Mouse (Mus musculus): ENCODE measurements around the gene Ccdc114. TPM values are rescaled to one million over a fixed set of nuclear protein-coding genes. Genes with fewer than 3 reads are reported as not detected.

The Ccdc114 gene
- polyA plus RNA-seq, 1 experiment, result 10.2 TPM

DNA sequence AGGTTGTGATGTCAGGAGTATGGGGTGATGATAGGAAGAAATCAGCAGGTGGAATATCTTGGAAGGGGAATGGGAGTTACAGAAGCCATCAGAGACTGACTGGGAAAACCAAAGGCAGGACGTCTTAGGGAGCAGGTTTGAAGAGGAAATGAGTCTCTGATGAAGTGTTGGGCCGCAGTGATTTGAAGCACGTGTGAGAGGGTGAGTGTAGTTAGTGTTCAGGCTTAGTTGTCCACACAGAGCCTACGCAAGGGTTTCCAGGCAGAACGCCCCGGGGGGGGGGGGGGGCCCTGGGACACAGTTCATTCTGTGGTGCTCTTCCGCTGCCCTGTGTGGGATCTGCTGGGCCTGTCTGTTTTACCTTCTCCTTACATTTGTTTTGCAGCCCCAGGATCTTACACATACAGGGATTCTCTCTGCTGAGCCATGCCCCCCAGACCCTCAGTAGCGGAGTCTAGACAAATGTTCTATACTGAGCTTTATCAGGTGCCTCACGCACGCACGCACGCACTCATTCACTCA is 21.3 kb upstream of the Ccdc114 start:
- H3K27ac ChIP-seq (ENCODE audit: insufficient read depth, low read length), result no peak overlapping the region
- H3K4me3 ChIP-seq (ENCODE audit: low read depth, low read length), result no peak overlapping the region
- no peaks in the 10 kb centered on the region for H3K36me3 ChIP-seq (ENCODE audit: control insufficient read depth, insufficient read depth, low read length, poor library complexity, severe bottlenecking)
- H3K9me3 ChIP-seq (replicated peaks; ENCODE audit: control insufficient read depth, insufficient read depth, low read length, poor library complexity, severe bottlenecking), result no peaks in the 10 kb centered on the region
- H3K4me1 ChIP-seq (ENCODE audit: control insufficient read depth, insufficient read depth, low read length), result no peaks in the 10 kb centered on the region
- no peak overlapping the region for H3K9ac ChIP-seq (ENCODE audit: low read depth, poor library complexity, severe bottlenecking)
- no peak for TF ChIP-seq EP300 (IDR thresholded peaks at IDR 0.05; ENCODE audit: insufficient read depth, low read depth, low read length)
- H3K27me3 ChIP-seq (ENCODE audit: control insufficient read depth, insufficient read depth, low read length, poor library complexity, severe bottlenecking), result no peaks in the 10 kb centered on the region

DNA sequence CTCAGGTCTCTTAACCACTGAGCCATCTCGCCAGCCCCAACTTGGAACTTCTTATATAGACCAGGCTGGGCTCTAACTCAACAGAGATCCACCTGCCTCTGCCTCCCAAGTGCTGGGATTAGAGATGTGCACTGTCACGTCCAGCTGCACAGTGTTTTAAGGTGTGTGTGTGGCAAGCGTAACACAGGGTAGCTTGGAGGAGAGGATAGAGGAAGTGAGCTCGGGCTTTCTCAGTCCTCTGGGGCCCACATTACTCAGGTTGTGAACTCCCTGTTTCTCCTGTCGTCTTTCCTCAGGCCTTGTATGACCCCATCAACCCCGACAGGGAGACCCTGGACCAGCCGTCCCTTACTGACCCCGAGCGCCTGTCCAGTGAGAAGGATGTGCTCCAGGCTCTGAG is 17.2 kb upstream of the Ccdc114 start:
- Histone ChIP-seq H3K36me3 (ENCODE audit: control insufficient read depth, insufficient read depth, low read length, poor library complexity, severe bottlenecking) (peaks cover 3% of the 10 kb centered on the region; the same call in 1 of the 2 replicates), H3K27me3 (ENCODE audit: control insufficient read depth, insufficient read depth, low read length, poor library complexity, severe bottlenecking) (no peaks in the 10 kb centered on the region), H3K9me3 (replicated peaks; ENCODE audit: control insufficient read depth, insufficient read depth, low read length, poor library complexity, severe bottlenecking) (no peaks in the 10 kb centered on the region), H3K4me1 (ENCODE audit: control insufficient read depth, insufficient read depth, low read length) (no peaks in the 10 kb centered on the region), H3K27ac (ENCODE audit: insufficient read depth, low read length) (no peak overlapping the region), H3K4me3 (ENCODE audit: low read depth, low read length) (no peak overlapping the region), H3K9ac (ENCODE audit: low read depth, poor library complexity, severe bottlenecking) (no peak overlapping the region)
- TF ChIP-seq POLR2A (IDR thresholded peaks at IDR 0.05; ENCODE audit: insufficient read depth, low read length) (no peak), EP300 (IDR thresholded peaks at IDR 0.05; ENCODE audit: insufficient read depth, low read depth, low read length) (no peak), CTCF (IDR thresholded peaks at IDR 0.05; ENCODE audit: low read depth, low read length) (no peak)

DNA sequence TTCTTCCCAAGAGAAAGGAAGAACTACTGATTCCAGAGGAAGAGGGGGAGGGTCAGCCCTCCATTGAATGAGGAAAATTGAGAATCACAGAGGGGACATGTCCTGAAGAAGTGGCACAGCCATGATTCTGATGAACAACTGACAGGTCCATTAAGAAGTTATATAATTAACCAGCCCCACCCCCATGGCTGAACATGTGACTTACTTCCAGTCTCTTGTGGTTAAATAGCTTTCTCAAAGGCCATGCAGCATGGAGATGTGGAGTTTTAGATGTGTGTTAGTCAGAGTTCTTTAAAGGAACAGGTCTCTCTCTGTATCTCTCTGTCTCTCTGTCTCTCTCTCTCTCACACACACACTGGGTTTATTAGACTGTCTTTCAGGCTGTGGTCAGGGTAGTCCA is 15.5 kb upstream of the Ccdc114 start:
- TF ChIP-seq EP300 (IDR thresholded peaks at IDR 0.05; ENCODE audit: insufficient read depth, low read depth, low read length), result no peak
- no peak for TF ChIP-seq CTCF (IDR thresholded peaks at IDR 0.05; ENCODE audit: low read depth, low read length)
- no peak for TF ChIP-seq POLR2A (IDR thresholded peaks at IDR 0.05; ENCODE audit: insufficient read depth, low read length)
- Histone ChIP-seq H3K36me3 (ENCODE audit: control insufficient read depth, insufficient read depth, low read length, poor library complexity, severe bottlenecking) (peaks cover 3% of the 10 kb centered on the region; the same call in 1 of the 2 replicates), H3K4me3 (ENCODE audit: low read depth, low read length) (no peak overlapping the region), H3K9me3 (replicated peaks; ENCODE audit: control insufficient read depth, insufficient read depth, low read length, poor library complexity, severe bottlenecking) (no peaks in the 10 kb centered on the region), H3K9ac (ENCODE audit: low read depth, poor library complexity, severe bottlenecking) (no peak overlapping the region), H3K27me3 (ENCODE audit: control insufficient read depth, insufficient read depth, low read length, poor library complexity, severe bottlenecking) (no peaks in the 10 kb centered on the region), H3K27ac (ENCODE audit: insufficient read depth, low read length) (no peak overlapping the region), H3K4me1 (ENCODE audit: control insufficient read depth, insufficient read depth, low read length) (no peaks in the 10 kb centered on the region)

DNA sequence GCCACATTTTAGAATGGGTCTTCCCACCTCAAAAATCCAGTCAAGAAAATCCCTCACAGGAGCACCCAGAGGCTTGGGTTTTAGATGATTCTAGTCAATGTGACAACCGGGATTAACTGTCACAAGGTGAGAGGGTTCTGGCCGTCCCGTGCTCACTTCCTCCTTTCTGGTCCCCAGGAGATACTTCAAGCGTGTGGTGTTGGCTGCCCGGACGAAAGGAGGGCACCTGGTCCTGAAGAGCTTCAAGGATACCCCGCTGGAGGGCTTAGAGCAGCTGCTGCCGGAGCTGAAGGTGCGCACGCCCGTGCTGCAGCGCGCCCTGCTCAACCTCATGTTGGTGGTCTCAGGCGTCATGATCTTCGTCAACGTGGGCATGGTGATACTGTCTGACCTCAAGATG is 14.7 kb upstream of the Ccdc114 start:
- no peak for TF ChIP-seq CTCF (IDR thresholded peaks at IDR 0.05; ENCODE audit: low read depth, low read length)

DNA sequence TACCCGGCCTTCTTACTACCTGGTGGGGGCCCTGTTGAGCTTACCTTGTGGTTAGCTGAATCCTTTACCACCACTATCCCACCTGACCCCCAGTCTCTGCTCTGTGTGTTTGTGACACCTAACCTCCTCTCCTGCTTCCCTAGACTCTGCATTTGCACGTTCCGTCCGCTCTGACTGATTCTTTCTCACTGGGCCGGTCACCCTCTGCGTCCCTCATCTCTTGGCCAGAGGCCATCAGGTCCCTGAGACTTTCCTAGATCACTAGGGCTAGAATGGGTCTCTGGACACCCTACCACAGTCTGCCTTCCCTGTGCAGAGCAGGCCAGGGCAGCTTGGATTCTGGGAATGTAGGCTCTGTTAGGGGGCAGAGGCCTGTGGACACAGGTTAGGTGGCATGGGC is 9.8 kb upstream of the Ccdc114 start:
- H3K27ac ChIP-seq (ENCODE audit: insufficient read depth, low read length), result no peak overlapping the region
- H3K4me3 ChIP-seq (ENCODE audit: low read depth, low read length), result no peak overlapping the region
- no peaks in the 10 kb centered on the region for H3K9me3 ChIP-seq (replicated peaks; ENCODE audit: control insufficient read depth, insufficient read depth, low read length, poor library complexity, severe bottlenecking)
- no peak overlapping the region for H3K9ac ChIP-seq (ENCODE audit: low read depth, poor library complexity, severe bottlenecking)
- H3K36me3 ChIP-seq (ENCODE audit: control insufficient read depth, insufficient read depth, low read length, poor library complexity, severe bottlenecking), result no peaks in the 10 kb centered on the region
- no peaks in the 10 kb centered on the region for H3K27me3 ChIP-seq (ENCODE audit: control insufficient read depth, insufficient read depth, low read length, poor library complexity, severe bottlenecking)
- no peaks in the 10 kb centered on the region for H3K4me1 ChIP-seq (ENCODE audit: control insufficient read depth, insufficient read depth, low read length)
- TF ChIP-seq CTCF (IDR thresholded peaks at IDR 0.05; ENCODE audit: low read depth, low read length) (no peak), POLR2A (IDR thresholded peaks at IDR 0.05; ENCODE audit: insufficient read depth, low read length) (no peak), EP300 (IDR thresholded peaks at IDR 0.05; ENCODE audit: insufficient read depth, low read depth, low read length) (no peak)

More for the DNA sequence above, 14.7 kb upstream of the Ccdc114 start:
- Histone ChIP-seq H3K27ac (ENCODE audit: insufficient read depth, low read length) (no peak overlapping the region), H3K9me3 (replicated peaks; ENCODE audit: control insufficient read depth, insufficient read depth, low read length, poor library complexity, severe bottlenecking) (no peaks in the 10 kb centered on the region), H3K36me3 (ENCODE audit: control insufficient read depth, insufficient read depth, low read length, poor library complexity, severe bottlenecking) (peaks cover 3% of the 10 kb centered on the region; the same call in 1 of the 2 replicates), H3K9ac (ENCODE audit: low read depth, poor library complexity, severe bottlenecking) (no peak overlapping the region), H3K4me1 (ENCODE audit: control insufficient read depth, insufficient read depth, low read length) (no peaks in the 10 kb centered on the region), H3K27me3 (ENCODE audit: control insufficient read depth, insufficient read depth, low read length, poor library complexity, severe bottlenecking) (no peaks in the 10 kb centered on the region), H3K4me3 (ENCODE audit: low read depth, low read length) (no peak overlapping the region)

DNA sequence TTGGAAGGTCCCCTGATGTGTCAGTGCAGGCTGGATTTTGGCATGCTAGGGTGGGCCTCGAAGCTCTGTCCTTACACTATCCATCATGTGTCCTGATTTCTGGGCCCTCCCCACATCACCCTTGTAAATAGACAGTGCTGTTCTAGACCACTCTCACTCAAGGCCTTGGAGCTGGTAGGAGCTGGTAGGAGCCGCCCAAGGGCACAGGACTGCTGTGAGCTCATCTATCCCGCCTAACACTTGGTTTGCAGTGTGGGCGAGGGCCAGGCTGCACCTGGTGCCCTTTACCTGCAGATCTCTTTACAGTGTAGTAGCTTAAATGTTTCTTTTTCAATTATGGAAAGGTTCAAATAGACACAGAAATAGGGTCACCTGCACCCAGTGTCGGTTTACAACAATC is 8.9 kb upstream of the Ccdc114 start:
- TF ChIP-seq POLR2A (IDR thresholded peaks at IDR 0.05; ENCODE audit: insufficient read depth, low read length) (no peak), EP300 (IDR thresholded peaks at IDR 0.05; ENCODE audit: insufficient read depth, low read depth, low read length) (no peak), CTCF (IDR thresholded peaks at IDR 0.05; ENCODE audit: low read depth, low read length) (no peak)
- Histone ChIP-seq H3K27me3 (ENCODE audit: control insufficient read depth, insufficient read depth, low read length, poor library complexity, severe bottlenecking) (no peaks in the 10 kb centered on the region), H3K27ac (ENCODE audit: insufficient read depth, low read length) (no peak overlapping the region), H3K36me3 (ENCODE audit: control insufficient read depth, insufficient read depth, low read length, poor library complexity, severe bottlenecking) (no peaks in the 10 kb centered on the region), H3K4me3 (ENCODE audit: low read depth, low read length) (no peak overlapping the region), H3K4me1 (ENCODE audit: control insufficient read depth, insufficient read depth, low read length) (no peaks in the 10 kb centered on the region), H3K9ac (ENCODE audit: low read depth, poor library complexity, severe bottlenecking) (no peak overlapping the region), H3K9me3 (replicated peaks; ENCODE audit: control insufficient read depth, insufficient read depth, low read length, poor library complexity, severe bottlenecking) (no peaks in the 10 kb centered on the region)

All from ES-Bruce4 (cell line).